Mouse (Mus musculus): Measurements from ENCODE around the gene Usp34. TPM values are rescaled to one million over a fixed set of nuclear protein-coding genes. Genes with fewer than 3 reads are reported as not detected.
"Not testable (repeated sequence)": the region's sequence is repeated elsewhere in the genome, so short reads cannot be mapped to it uniquely, and the experiment has no call there.

The Usp34 gene
- polyA plus RNA-seq, 1 experiment from 2014 or later, result 24.9 TPM

DNA sequence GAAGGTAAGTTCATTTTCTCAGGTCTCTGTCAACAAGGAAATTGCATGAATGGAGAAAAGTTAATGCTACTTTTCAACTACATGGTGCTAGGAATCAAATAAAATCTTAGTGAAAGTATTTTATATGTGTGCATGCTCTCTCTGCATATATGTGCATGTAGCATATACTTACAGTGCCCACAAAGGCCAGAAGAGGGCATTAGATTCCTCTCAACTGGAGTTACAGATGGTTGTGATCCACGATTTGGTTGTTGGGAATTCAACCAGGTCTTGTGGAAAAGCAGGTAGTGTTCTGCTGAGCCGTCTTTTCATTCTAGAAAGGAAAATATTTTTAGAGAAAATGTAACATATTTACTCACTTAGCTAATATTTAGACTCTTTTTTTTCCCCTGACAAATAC, 129.4 kb downstream of the Usp34 start:
- Histone ChIP-seq H3K36me3 (ENCODE audit: control insufficient read depth, insufficient read depth, low read length) (peaks cover 20% of the 10 kb centered on the region; the same call in 1 of the 2 replicates), H3K27ac (ENCODE audit: low read length) (no peak overlapping the region), H3K4me3 (replicated peaks; ENCODE audit: low read length) (no peak overlapping the region), H3K27me3 (ENCODE audit: control insufficient read depth, insufficient read depth, low read length) (no peaks in the 10 kb centered on the region), H3K4me1 (ENCODE audit: control insufficient read depth, insufficient read depth, low read length) (no peaks in the 10 kb centered on the region), H3K9me3 (replicated peaks; ENCODE audit: control insufficient read depth, low read length) (no peaks in the 10 kb centered on the region), H3K4me2 (ENCODE audit: low read depth, low read length) (no peak overlapping the region), H3K9ac (ENCODE audit: low read length) (no peak overlapping the region)
- ATAC-seq (ENCODE audit: insufficient read depth, low FRiP score), result no peak
- 86% methylated on average over 2 of the region's 2 CpGs for WGBS

GRCm38 (mm10) chr11:23465862-23466261, 159.2 kb downstream of the Usp34 start:
- WGBS, result 89% methylated on average over 2 of the region's 2 CpGs
- not testable (repeated sequence) for H3K36me3 ChIP-seq (ENCODE audit: control insufficient read depth, insufficient read depth, low read length); H3K27ac ChIP-seq (ENCODE audit: low read length); H3K27me3 ChIP-seq (ENCODE audit: control insufficient read depth, insufficient read depth, low read length); H3K9ac ChIP-seq (ENCODE audit: low read length); H3K9me3 ChIP-seq (replicated peaks; ENCODE audit: control insufficient read depth, low read length); H3K4me2 ChIP-seq (ENCODE audit: low read depth, low read length); H3K4me3 ChIP-seq (replicated peaks; ENCODE audit: low read length); ATAC-seq (ENCODE audit: insufficient read depth, low FRiP score); H3K4me1 ChIP-seq (ENCODE audit: control insufficient read depth, insufficient read depth, low read length)

GRCm38 (mm10) chr11:23489955-23490354, 183.3 kb downstream of the Usp34 start:
- Histone ChIP-seq H3K9ac (ENCODE audit: low read length) (no peak overlapping the region), H3K9me3 (replicated peaks; ENCODE audit: control insufficient read depth, low read length) (no peaks in the 10 kb centered on the region), H3K27ac (ENCODE audit: low read length) (no peak overlapping the region), H3K4me1 (ENCODE audit: control insufficient read depth, insufficient read depth, low read length) (no peaks in the 10 kb centered on the region), H3K36me3 (ENCODE audit: control insufficient read depth, insufficient read depth, low read length) (peaks cover 51% of the 10 kb centered on the region), H3K4me2 (ENCODE audit: low read depth, low read length) (no peak overlapping the region), H3K4me3 (replicated peaks; ENCODE audit: low read length) (no peak overlapping the region), H3K27me3 (ENCODE audit: control insufficient read depth, insufficient read depth, low read length) (no peaks in the 10 kb centered on the region)
- no peak for ATAC-seq (ENCODE audit: insufficient read depth, low FRiP score)
- WGBS, result 73% methylated on average over 1 of the region's 1 CpGs

- Histone ChIP-seq H3K36me3 (ENCODE audit: control insufficient read depth, insufficient read depth, low read length) (peaks cover 42% of the 10 kb centered on the region), H3K4me1 (ENCODE audit: control insufficient read depth, insufficient read depth, low read length) (peaks cover 11% of the 10 kb centered on the region), H3K4me3 (replicated peaks; ENCODE audit: low read length) (no peak overlapping the region), H3K27me3 (ENCODE audit: control insufficient read depth, insufficient read depth, low read length) (no peaks in the 10 kb centered on the region), H3K9ac (ENCODE audit: low read length) (no peak overlapping the region), H3K27ac (ENCODE audit: low read length) (no peak overlapping the region), H3K9me3 (replicated peaks; ENCODE audit: control insufficient read depth, low read length) (no peaks in the 10 kb centered on the region), H3K4me2 (ENCODE audit: low read depth, low read length) (no peak overlapping the region)
- WGBS, result 86% methylated on average over 4 of the region's 4 CpGs
- ATAC-seq (ENCODE audit: insufficient read depth, low FRiP score), result no peak
These were observed 185.5 kb downstream of the Usp34 start for GRCm38 (mm10) chr11:23492048-23492790.

- H3K4me2 ChIP-seq (ENCODE audit: low read depth, low read length), result no peak overlapping the region
- WGBS, result 89% methylated on average over 6 of the region's 6 CpGs
- no peaks in the 10 kb centered on the region for H3K27me3 ChIP-seq (ENCODE audit: control insufficient read depth, insufficient read depth, low read length)
- H3K9me3 ChIP-seq (replicated peaks; ENCODE audit: control insufficient read depth, low read length), result no peaks in the 10 kb centered on the region
- H3K4me3 ChIP-seq (replicated peaks; ENCODE audit: low read length), result no peak overlapping the region
- no peak overlapping the region for H3K9ac ChIP-seq (ENCODE audit: low read length)
- H3K36me3 ChIP-seq (ENCODE audit: control insufficient read depth, insufficient read depth, low read length), result peaks cover 30% of the 10 kb centered on the region
- no peak overlapping the region for H3K27ac ChIP-seq (ENCODE audit: low read length)
- H3K4me1 ChIP-seq (ENCODE audit: control insufficient read depth, insufficient read depth, low read length), result peaks cover 11% of the 10 kb centered on the region
- ATAC-seq (ENCODE audit: insufficient read depth, low FRiP score), result no peak
These were observed 188.5 kb downstream of the Usp34 start for GRCm38 (mm10) chr11:23495231-23495630.

- H3K36me3 ChIP-seq (ENCODE audit: control insufficient read depth, insufficient read depth, low read length), result peaks cover 17% of the 10 kb centered on the region
- no peak overlapping the region for H3K27ac ChIP-seq (ENCODE audit: low read length)
- no peaks in the 10 kb centered on the region for H3K27me3 ChIP-seq (ENCODE audit: control insufficient read depth, insufficient read depth, low read length)
- H3K4me3 ChIP-seq (replicated peaks; ENCODE audit: low read length), result peak overlapping the region; percentile 85
- WGBS, result 31% methylated on average over 6 of the region's 6 CpGs
- peak overlapping the region; percentile 70 for H3K4me2 ChIP-seq (ENCODE audit: low read depth, low read length)
- H3K9ac ChIP-seq (ENCODE audit: low read length), result peak overlapping the region; percentile 91
- peaks cover 11% of the 10 kb centered on the region for H3K4me1 ChIP-seq (ENCODE audit: control insufficient read depth, insufficient read depth, low read length)
- ATAC-seq (ENCODE audit: insufficient read depth, low FRiP score), result no peak
- H3K9me3 ChIP-seq (replicated peaks; ENCODE audit: control insufficient read depth, low read length), result no peaks in the 10 kb centered on the region
These were observed 190.0 kb downstream of the Usp34 start for GRCm38 (mm10) chr11:23496661-23497060.

- Histone ChIP-seq H3K4me1 (ENCODE audit: control insufficient read depth, insufficient read depth, low read length) (peaks cover 11% of the 10 kb centered on the region), H3K36me3 (ENCODE audit: control insufficient read depth, insufficient read depth, low read length) (peaks cover 12% of the 10 kb centered on the region), H3K27me3 (ENCODE audit: control insufficient read depth, insufficient read depth, low read length) (no peaks in the 10 kb centered on the region), H3K27ac (ENCODE audit: low read length) (peak overlapping the region; percentile 94), H3K9ac (ENCODE audit: low read length) (peak overlapping the region; percentile 91), H3K9me3 (replicated peaks; ENCODE audit: control insufficient read depth, low read length) (no peaks in the 10 kb centered on the region), H3K4me2 (ENCODE audit: low read depth, low read length) (peak overlapping the region; percentile 70), H3K4me3 (replicated peaks; ENCODE audit: low read length) (peak overlapping the region; percentile 85)
- peak; percentile 76 for ATAC-seq (ENCODE audit: insufficient read depth, low FRiP score)
- WGBS, result under 1% methylated on average over 22 of the region's 22 CpGs
These were observed 190.6 kb downstream of the Usp34 start for GRCm38 (mm10) chr11:23497335-23497717.

- H3K36me3 ChIP-seq (ENCODE audit: control insufficient read depth, insufficient read depth, low read length), result peaks cover 6% of the 10 kb centered on the region
- under 1% methylated on average over 66 of the region's 66 CpGs for WGBS
- peak; percentile 96 for ATAC-seq (ENCODE audit: insufficient read depth, low FRiP score)
- no peaks in the 10 kb centered on the region for H3K27me3 ChIP-seq (ENCODE audit: control insufficient read depth, insufficient read depth, low read length)
- peak within 1 kb of the TSS; percentile 71 for H3K4me2 ChIP-seq (ENCODE audit: low read depth, low read length)
- no peaks in the 10 kb centered on the region for H3K9me3 ChIP-seq (replicated peaks; ENCODE audit: control insufficient read depth, low read length)
- H3K4me3 ChIP-seq (replicated peaks; ENCODE audit: low read length), result peak within 1 kb of the TSS; percentile 85
- peaks cover 11% of the 10 kb centered on the region for H3K4me1 ChIP-seq (ENCODE audit: control insufficient read depth, insufficient read depth, low read length)
- peak within 1 kb of the TSS; percentile 94 for H3K27ac ChIP-seq (ENCODE audit: low read length)
- peak within 1 kb of the TSS; percentile 91 for H3K9ac ChIP-seq (ENCODE audit: low read length)
These were observed 191.2 kb downstream of the Usp34 start, which contains the start of gene Ahsa2 for GRCm38 (mm10) chr11:23497718-23498509. Gene Ahsa2 (minus strand): TSS chr11:23498030.

GRCm38 (mm10) chr11:23498609-23499008, 191.9 kb downstream of the Usp34 start:
- peak overlapping the region; percentile 84 for H3K27ac ChIP-seq (ENCODE audit: low read length)
- no peaks in the 10 kb centered on the region for H3K9me3 ChIP-seq (replicated peaks; ENCODE audit: control insufficient read depth, low read length)
- peaks cover 11% of the 10 kb centered on the region for H3K4me1 ChIP-seq (ENCODE audit: control insufficient read depth, insufficient read depth, low read length)
- H3K4me2 ChIP-seq (ENCODE audit: low read depth, low read length), result peak overlapping the region; percentile 71
- no peak for ATAC-seq (ENCODE audit: insufficient read depth, low FRiP score)
- peak overlapping the region; percentile 56 for H3K4me3 ChIP-seq (replicated peaks; ENCODE audit: low read length)
- H3K9ac ChIP-seq (ENCODE audit: low read length), result peak overlapping the region; percentile 71
- H3K36me3 ChIP-seq (ENCODE audit: control insufficient read depth, insufficient read depth, low read length), result no peaks in the 10 kb centered on the region
- no peaks in the 10 kb centered on the region for H3K27me3 ChIP-seq (ENCODE audit: control insufficient read depth, insufficient read depth, low read length)
- WGBS, result 34% methylated on average over 5 of the region's 5 CpGs

Measured in stomach, embryonic 16.5 days (tissue).